Mouse (Mus musculus): ENCODE measurements around the gene Prkag1. TPM values are rescaled to one million over a fixed set of nuclear protein-coding genes. Genes with fewer than 3 reads are reported as not detected.
A peak's percentile ranks its signal among the peaks of the same experiment; 100 is the strongest.

The Prkag1 gene
- total RNA-seq, 2 experiments from 2014 or later: 42.8 to 42.9 TPM

- DNase-seq (ENCODE audit: low spot score in 2 of 2): no peak
Measured at GRCm38 (mm10) chr15:98796803-98797595, 34.3 kb downstream of the Prkag1 start.

DNA sequence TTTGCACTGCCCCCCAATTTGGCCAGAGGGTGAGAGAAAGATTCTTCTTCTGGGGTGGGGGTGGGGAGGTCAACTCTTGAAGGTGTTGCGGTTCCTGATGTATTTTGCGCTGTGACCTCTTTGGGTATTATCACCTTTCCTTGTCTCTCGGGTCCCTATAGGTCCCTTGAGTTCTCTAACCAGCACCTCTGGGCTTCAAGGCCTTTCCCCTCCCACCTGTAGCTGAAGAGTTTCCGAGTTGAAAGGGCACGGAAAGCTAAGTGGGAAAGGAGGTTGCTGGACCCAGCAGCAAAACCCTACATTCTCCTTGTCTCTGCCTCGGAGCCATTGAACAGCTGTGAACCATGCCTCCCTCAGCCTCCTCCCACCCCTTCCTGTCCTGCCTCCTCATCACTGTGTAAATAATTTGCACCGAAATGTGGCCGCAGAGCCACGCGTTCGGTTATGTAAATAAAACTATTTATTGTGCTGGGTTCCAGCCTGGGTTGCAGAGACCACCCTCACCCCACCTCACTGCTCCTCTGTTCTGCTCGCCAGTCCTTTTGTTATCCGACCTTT is 38.1 kb downstream of the Prkag1 start:
- no peak for DNase-seq (ENCODE audit: low spot score in 2 of 2)

GRCm38 (mm10) chr15:98792233-98793020 is 38.9 kb downstream of the Prkag1 start:
- no peak for DNase-seq (ENCODE audit: low spot score in 2 of 2)

DNA sequence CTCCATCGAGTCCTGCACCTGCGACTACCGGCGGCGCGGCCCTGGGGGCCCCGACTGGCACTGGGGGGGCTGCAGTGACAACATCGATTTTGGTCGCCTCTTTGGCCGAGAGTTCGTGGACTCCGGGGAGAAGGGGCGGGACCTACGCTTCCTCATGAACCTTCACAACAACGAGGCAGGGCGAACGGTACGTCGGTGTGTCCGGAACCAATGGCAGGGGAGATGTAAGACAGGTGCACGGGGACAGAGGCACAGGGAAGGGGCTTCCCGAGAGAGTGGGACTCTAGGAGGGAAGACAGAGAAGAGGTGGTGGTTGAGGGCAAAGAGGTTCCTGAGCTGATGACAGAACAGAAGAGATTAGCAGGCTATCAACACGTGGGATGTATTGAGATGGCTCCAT is 39.5 kb downstream of the Prkag1 start:
- no peak for DNase-seq (ENCODE audit: low spot score in 2 of 2)

DNA sequence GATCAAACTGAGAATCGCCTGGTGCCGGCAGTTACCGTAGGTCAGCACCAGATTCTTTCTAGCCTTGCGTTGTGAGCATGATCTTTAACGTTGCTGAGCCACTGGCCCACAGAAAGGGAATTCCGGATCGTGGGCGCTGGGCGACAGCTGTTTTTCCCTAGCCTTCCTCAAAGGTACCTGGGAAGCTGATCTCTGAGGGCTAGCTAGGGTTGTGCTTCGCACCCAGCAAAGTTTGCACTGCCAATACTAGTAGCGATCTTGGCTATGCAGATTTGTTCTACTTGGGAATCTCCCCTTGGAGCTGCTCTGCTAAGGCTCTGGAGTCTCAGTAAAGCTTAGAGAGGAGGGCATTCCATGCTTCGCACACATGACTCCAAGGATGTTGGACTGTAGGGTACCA is 40.1 kb downstream of the Prkag1 start:
- no peak for DNase-seq (ENCODE audit: low spot score in 2 of 2)

DNA sequence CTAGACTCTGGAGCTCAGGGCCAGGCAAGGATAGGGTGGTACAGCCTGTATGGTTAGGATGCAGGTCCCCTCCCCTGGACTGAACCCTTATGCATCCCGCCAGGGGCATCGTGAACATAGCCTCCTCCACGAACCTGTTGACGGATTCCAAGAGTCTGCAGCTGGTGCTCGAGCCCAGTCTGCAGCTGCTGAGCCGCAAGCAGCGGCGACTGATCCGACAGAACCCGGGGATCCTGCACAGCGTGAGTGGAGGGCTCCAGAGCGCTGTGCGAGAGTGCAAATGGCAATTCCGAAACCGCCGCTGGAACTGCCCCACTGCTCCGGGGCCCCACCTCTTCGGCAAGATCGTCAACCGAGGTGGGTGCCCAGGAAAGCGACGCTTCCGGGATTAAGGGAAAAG is 40.6 kb downstream of the Prkag1 start:
- no peak for DNase-seq (ENCODE audit: low spot score in 2 of 2)

- DNase-seq (ENCODE audit: low spot score in 2 of 2): peak in 1 of 2 experiments; percentile 57
Measured at GRCm38 (mm10) chr15:98789661-98790535, 41.4 kb downstream of the Prkag1 start, which contains the start of gene Wnt1. Wnt1 (plus strand) TSS chr15:98789857.

GRCm38 (mm10) chr15:98788972-98789660 is 42.2 kb downstream of the Prkag1 start:
- DNase-seq (ENCODE audit: low spot score in 2 of 2): no peak

DNA sequence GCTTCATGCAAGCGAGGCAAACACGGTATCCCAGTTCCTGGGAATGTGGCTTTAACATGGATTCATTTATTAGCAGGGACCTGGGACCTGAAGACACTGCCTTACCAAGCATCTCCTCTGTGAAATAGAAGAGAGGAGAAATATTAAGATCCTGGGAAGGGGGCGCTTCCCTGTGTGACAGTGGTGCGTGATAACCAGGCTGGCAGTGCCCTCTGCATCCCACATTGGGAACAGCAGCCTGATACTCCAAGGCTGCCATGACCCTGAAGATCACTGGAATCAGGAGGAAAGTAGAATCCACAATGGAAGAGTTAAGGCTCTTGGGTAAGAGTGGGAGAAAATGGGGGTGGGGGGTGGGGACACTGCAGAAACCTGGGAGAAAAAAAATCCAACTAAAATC is 43.4 kb downstream of the Prkag1 start:
- DNase-seq (ENCODE audit: low spot score in 2 of 2): no peak

DNA sequence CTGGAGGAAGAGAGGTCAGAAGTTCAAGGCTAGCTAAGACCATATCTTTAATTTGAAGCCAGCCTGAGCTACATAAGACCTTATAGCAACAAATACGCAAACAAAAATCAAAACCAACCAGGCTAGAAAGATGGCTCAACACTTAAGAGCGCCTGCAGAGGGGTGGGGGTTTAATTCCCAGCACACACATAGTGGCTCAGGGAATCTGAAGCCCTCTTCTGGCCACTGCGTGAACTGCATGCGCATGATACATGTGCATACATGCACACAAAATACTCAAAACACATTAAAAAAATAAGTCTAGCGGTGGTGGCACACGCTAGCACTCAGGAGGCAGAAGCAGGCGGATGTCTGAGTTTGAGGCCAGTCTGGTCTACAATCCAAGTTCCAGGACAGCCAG is 45.6 kb downstream of the Prkag1 start:
- peak in 1 of 2 experiments; percentile 16 for DNase-seq (ENCODE audit: low spot score in 2 of 2)

DNA sequence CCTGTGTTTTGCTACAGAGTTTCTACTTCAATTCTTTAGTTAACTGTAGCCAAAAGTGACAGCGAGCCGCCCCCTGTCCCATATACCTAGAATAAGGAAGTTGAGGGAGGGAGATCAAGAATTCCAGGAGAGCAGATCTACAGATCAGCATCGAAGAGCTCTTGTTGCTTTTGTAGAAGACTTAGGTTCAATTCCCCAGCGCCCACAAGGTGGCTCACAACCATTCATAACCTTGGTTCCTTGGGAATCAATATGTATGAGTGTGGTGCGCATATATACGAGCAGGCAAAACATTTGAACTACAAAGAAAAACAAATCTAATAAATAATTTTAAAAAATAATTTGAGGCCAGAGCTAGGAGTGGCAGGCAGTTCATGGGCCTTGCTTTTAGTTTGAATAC is 50.2 kb downstream of the Prkag1 start:
- no peak for DNase-seq (ENCODE audit: low spot score in 2 of 2)

- peak in 1 of 2 experiments; percentile 57 for DNase-seq (ENCODE audit: low spot score in 2 of 2)
Measured at GRCm38 (mm10) chr15:98780573-98780972, 50.7 kb downstream of the Prkag1 start.

DNA sequence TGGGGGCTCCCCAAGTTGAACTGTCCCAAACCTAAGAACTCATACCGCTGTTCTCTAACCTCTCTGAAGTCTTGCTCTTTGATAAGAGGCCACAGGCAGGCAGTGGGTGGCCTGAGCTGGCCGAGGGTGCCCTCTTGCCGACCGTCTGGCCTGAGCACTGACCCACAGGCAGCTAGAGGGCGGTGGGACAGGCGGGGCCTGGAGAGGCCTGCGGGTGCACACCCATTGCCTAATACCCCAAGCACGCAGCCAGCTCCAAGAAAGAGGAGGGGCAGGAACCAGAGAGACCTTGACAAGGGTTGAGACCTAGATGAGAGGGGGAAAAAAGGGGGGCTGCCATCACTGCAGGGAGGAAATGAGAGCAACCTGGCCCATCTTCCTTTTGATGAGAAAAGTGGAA is 51.2 kb downstream of the Prkag1 start:
- no peak for DNase-seq (ENCODE audit: low spot score in 2 of 2)

DNA sequence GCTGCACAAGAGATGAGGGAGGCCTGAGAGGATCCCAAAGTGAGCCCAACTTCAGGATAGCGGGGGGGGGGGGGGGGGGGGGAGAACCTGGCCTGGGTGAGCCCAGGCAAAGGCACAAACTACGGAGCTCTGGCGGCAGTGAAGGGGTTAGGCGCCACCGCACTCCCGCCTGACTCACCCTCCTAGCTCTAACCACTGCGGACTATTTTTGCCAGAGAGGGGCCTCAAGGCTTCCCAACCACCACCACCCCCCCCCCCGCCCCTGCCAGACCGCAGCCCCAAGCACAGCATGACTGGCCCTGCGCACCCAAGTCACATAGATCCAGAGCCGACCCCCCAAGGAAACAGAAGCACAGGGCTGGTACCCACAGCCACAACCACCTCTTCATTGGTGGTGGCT is 52.5 kb downstream of the Prkag1 start:
- no peak for DNase-seq (ENCODE audit: low spot score in 2 of 2)

GRCm38 (mm10) chr15:98778191-98778770 is 53.0 kb downstream of the Prkag1 start:
- DNase-seq (ENCODE audit: low spot score in 2 of 2): no peak

GRCm38 (mm10) chr15:98777762-98778161 is 53.6 kb downstream of the Prkag1 start, which contains the start of gene Wnt10b:
Wnt10b (minus strand) TSS chr15:98778150.
- no peak for DNase-seq (ENCODE audit: low spot score in 2 of 2)

GRCm38 (mm10) chr15:98777005-98777616 is 54.2 kb downstream of the Prkag1 start:
- no peak for DNase-seq (ENCODE audit: low spot score in 2 of 2)

GRCm38 (mm10) chr15:98776280-98777004 is 54.9 kb downstream of the Prkag1 start:
- DNase-seq (ENCODE audit: low spot score in 2 of 2): no peak

DNA sequence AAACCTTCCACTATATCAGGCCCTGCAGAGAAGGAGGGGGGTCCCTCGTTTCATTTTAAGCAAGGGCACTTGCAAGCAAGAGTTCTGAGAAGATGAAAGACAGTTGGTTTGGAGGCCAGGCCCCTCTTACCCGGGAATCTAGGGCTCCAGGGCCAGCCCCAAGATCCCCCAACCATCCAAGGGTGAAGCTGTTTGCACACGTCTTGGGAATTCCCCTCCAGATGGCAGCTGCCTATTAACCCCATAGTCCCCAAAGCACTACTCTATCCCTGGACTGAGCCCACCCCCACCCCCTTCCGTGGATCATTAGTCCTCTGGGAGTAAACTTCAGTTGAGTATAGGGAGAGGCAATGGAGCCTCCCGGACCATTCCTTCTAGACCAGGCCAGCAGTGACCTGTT is 55.8 kb downstream of the Prkag1 start:
- DNase-seq (ENCODE audit: low spot score in 2 of 2): no peak

Data from gastrocnemius, postnatal 4 days (tissue).